Comparison of ENCODE assay signal across 10 mouse cellular contexts in genomic region chr5:142403694-142404093, GRCm38 (mm10). TPM values are rescaled to one million over a fixed set of nuclear protein-coding genes. Genes with fewer than 3 reads are reported as not detected.
DNase-seq lines count a peak whose midpoint lies in the region; ATAC-seq and TF ChIP-seq lines count a peak whose summit lies in the region.
"Had no signal": no experiment of that assay in that cellular context is flagged by ENCODE, and none has a peak within 500 bp of the region (broad histone marks: within the 10 kb centered on the region; RNA-seq: fewer than 3 reads in every experiment).

No protein-coding gene starts in this region.

- DNase-seq in heart, postnatal 0 days (ENCODE audit: low spot score), result no peak
- no peak for DNase-seq in heart, postnatal 4 days
- no peak for DNase-seq in embryonic facial prominence, embryonic 14.5 days (ENCODE audit: low spot score)
- no peak for DNase-seq in midbrain, embryonic 14.5 days
- no peak for DNase-seq in right cerebral cortex, postnatal 25 days
- no peak for DNase-seq in MN1 (ENCODE audit: low spot score)
- no peak for DNase-seq in Muller cell, postnatal 12 days (ENCODE audit: inconsistent ontology term)
- DNase-seq: cerebellum, adult 9-11 months; gastrocnemius, postnatal 36 days had no signal

- peak overlapping the region; percentile 81; the same call in 1 of the 2 replicates for H3K4me2 ChIP-seq in heart, postnatal 0 days (ENCODE audit: low read depth, low read length)
- peak overlapping the region; percentile 79 for H3K4me2 ChIP-seq in embryonic facial prominence, embryonic 14.5 days (ENCODE audit: low read depth, low read length)
- peak overlapping the region; percentile 92 for H3K4me2 ChIP-seq in hindbrain, embryonic 16.5 days (ENCODE audit: low read length)
- H3K4me2 ChIP-seq in midbrain, embryonic 14.5 days (ENCODE audit: low read length), result peak overlapping the region; percentile 79

- H3K27me3 ChIP-seq in heart, postnatal 0 days (ENCODE audit: control insufficient read depth, insufficient read depth, low read length), result no peaks in the 10 kb centered on the region
- H3K27me3 ChIP-seq in embryonic facial prominence, embryonic 14.5 days (replicated peaks; ENCODE audit: control insufficient read depth, insufficient read depth, low read length), result no peaks in the 10 kb centered on the region
- no peaks in the 10 kb centered on the region for H3K27me3 ChIP-seq in hindbrain, embryonic 16.5 days (replicated peaks; ENCODE audit: control insufficient read depth, insufficient read depth, low read length)
- H3K27me3 ChIP-seq in midbrain, embryonic 14.5 days (ENCODE audit: control insufficient read depth, insufficient read depth, low read length), result no peaks in the 10 kb centered on the region

- no peak for TF ChIP-seq EP300 in heart, postnatal 0 days (IDR thresholded peaks at IDR 0.05; ENCODE audit: low read depth)

- TF ChIP-seq CTCF in heart, postnatal 0 days (IDR thresholded peaks at IDR 0.05; ENCODE audit: low read depth), result no peak

- ATAC-seq in heart, postnatal 0 days (ENCODE audit: insufficient read depth, low read depth), result no peak
- ATAC-seq in embryonic facial prominence, embryonic 14.5 days (ENCODE audit: low read depth), result no peak
- no peak for ATAC-seq in hindbrain, embryonic 16.5 days
- no peak for ATAC-seq in midbrain, embryonic 14.5 days (ENCODE audit: low FRiP score, low TSS enrichment)

- WGBS in heart, postnatal 0 days, result 56% methylated on average over 3 of the region's 3 CpGs
- WGBS in embryonic facial prominence, embryonic 14.5 days, result 74% methylated on average over 3 of the region's 3 CpGs
- WGBS in hindbrain, embryonic 16.5 days, result 74% methylated on average over 3 of the region's 3 CpGs
- 83% methylated on average over 3 of the region's 3 CpGs for WGBS in midbrain, embryonic 14.5 days

- peaks cover 41% of the 10 kb centered on the region for H3K4me1 ChIP-seq in heart, postnatal 0 days (ENCODE audit: control insufficient read depth, insufficient read depth)
- peaks cover 31% of the 10 kb centered on the region for H3K4me1 ChIP-seq in embryonic facial prominence, embryonic 14.5 days (ENCODE audit: control insufficient read depth, insufficient read depth, low read length)
- H3K4me1 ChIP-seq in hindbrain, embryonic 16.5 days (ENCODE audit: control insufficient read depth, insufficient read depth, low read depth, low read length), result peaks cover 33% of the 10 kb centered on the region
- H3K4me1 ChIP-seq in midbrain, embryonic 14.5 days (ENCODE audit: control insufficient read depth, insufficient read depth, low read length), result peaks cover 42% of the 10 kb centered on the region

- H3K9ac ChIP-seq in heart, postnatal 0 days (replicated peaks; ENCODE audit: low read depth, low read length), result no peak overlapping the region
- peak overlapping the region; percentile 95; the same call in 1 of the 2 replicates for H3K9ac ChIP-seq in embryonic facial prominence, embryonic 14.5 days (ENCODE audit: low read depth, low read length)
- no peak overlapping the region for H3K9ac ChIP-seq in hindbrain, embryonic 16.5 days (ENCODE audit: low read depth, low read length)
- peak overlapping the region; percentile 94; the same call in 1 of the 2 replicates for H3K9ac ChIP-seq in midbrain, embryonic 14.5 days (replicated peaks; ENCODE audit: low read length)

- H3K4me3 ChIP-seq in heart, postnatal 0 days (ENCODE audit: low read depth, low read length), result no peak overlapping the region
- peak overlapping the region; percentile 98; the same call in 1 of the 2 replicates for H3K4me3 ChIP-seq in embryonic facial prominence, embryonic 14.5 days (ENCODE audit: low read depth, low read length)
- H3K4me3 ChIP-seq in hindbrain, embryonic 16.5 days (ENCODE audit: low read length), result no peak overlapping the region
- 0 out of 2 replicates have a peak overlapping the region, but pooled peaks have one; percentile 85 for H3K4me3 ChIP-seq in midbrain, embryonic 14.5 days (replicated peaks; ENCODE audit: low read depth, low read length)

- H3K9me3 ChIP-seq in heart, postnatal 0 days (replicated peaks; ENCODE audit: control insufficient read depth, low read length), result no peaks in the 10 kb centered on the region
- H3K9me3 ChIP-seq in embryonic facial prominence, embryonic 14.5 days (ENCODE audit: control insufficient read depth, low read length), result no peaks in the 10 kb centered on the region
- no peaks in the 10 kb centered on the region for H3K9me3 ChIP-seq in hindbrain, embryonic 16.5 days (ENCODE audit: control insufficient read depth, low read length)
- no peaks in the 10 kb centered on the region for H3K9me3 ChIP-seq in midbrain, embryonic 14.5 days (ENCODE audit: control insufficient read depth, low read length)

- no peak overlapping the region for H3K27ac ChIP-seq in heart, postnatal 0 days (ENCODE audit: low read depth)
- H3K27ac ChIP-seq in embryonic facial prominence, embryonic 14.5 days (replicated peaks; ENCODE audit: low read depth, low read length), result no peak overlapping the region
- H3K27ac ChIP-seq in hindbrain, embryonic 16.5 days (ENCODE audit: low read depth, low read length), result no peak overlapping the region
- H3K27ac ChIP-seq in midbrain, embryonic 14.5 days (replicated peaks; ENCODE audit: low read depth, low read length), result no peak overlapping the region

- H3K36me3 ChIP-seq in heart, postnatal 0 days (replicated peaks; ENCODE audit: control insufficient read depth, insufficient read depth, low read length), result 0 out of 2 replicates have a peak, but pooled peaks cover 3% of the 10 kb centered on the region
- H3K36me3 ChIP-seq in embryonic facial prominence, embryonic 14.5 days (ENCODE audit: control insufficient read depth, insufficient read depth, low read length), result peaks cover 16% of the 10 kb centered on the region; the same call in 1 of the 2 replicates
- no peaks in the 10 kb centered on the region for H3K36me3 ChIP-seq in hindbrain, embryonic 16.5 days (ENCODE audit: control insufficient read depth, insufficient read depth, low read length)
- H3K36me3 ChIP-seq in midbrain, embryonic 14.5 days (ENCODE audit: control insufficient read depth, insufficient read depth, low read length), result 0 out of 2 replicates have a peak, but pooled peaks cover 15% of the 10 kb centered on the region

RNA-seq across cellular contexts. Expression of gene Foxk1, which starts 2.4 kb away (rescaled TPM):
- total RNA-seq in heart, postnatal 0 days (2014; rRNA removed; ENCODE audit: low replicate concordance), result 9.5 and 9.7 TPM in 2 replicates
- 1.8 and 3.5 TPM in 2 replicates for polyA plus RNA-seq in heart, postnatal 0 days (2015; fragmentation: Nextera tagmentation; extraction: Ambion mirVana)
- total RNA-seq in heart, postnatal 4 days (2021), result 10 to 100 TPM; 18.2 to 19.0 TPM
- polyA plus RNA-seq in embryonic facial prominence, embryonic 14.5 days (2014; fragmentation: Nextera tagmentation; extraction: Ambion mirVana), result 5.6 and 7.5 TPM in 2 replicates
- polyA plus RNA-seq in hindbrain, embryonic 16.5 days (2015; fragmentation: Nextera tagmentation; extraction: Ambion mirVana), result 3.1 and 5.1 TPM in 2 replicates
- polyA plus RNA-seq in midbrain, embryonic 14.5 days (2014; fragmentation: Nextera tagmentation; extraction: Ambion mirVana), result 4.2 and 4.6 TPM in 2 replicates

Comparison
In these comparisons a context has a peak if more than half of its experiments do, and no peak if none do; other contexts are left out.
1. H3K4me3 ChIP-seq: peak in embryonic facial prominence, embryonic 14.5 days (single experiment) and midbrain, embryonic 14.5 days (single experiment); none in heart, postnatal 0 days (single experiment) and hindbrain, embryonic 16.5 days (single experiment).
2. H3K9ac ChIP-seq: peak in embryonic facial prominence, embryonic 14.5 days (single experiment) and midbrain, embryonic 14.5 days (single experiment); none in heart, postnatal 0 days (single experiment) and hindbrain, embryonic 16.5 days (single experiment).
3. Peak in every context shown above with its lines, with median percentiles within 50 percentile points of each other: H3K4me2 ChIP-seq.